Mouse (Mus musculus): ENCODE measurements around the gene Nod2.
A peak's percentile ranks its signal among the peaks of the same experiment; 100 is the strongest.

Gene Nod2

DNA sequence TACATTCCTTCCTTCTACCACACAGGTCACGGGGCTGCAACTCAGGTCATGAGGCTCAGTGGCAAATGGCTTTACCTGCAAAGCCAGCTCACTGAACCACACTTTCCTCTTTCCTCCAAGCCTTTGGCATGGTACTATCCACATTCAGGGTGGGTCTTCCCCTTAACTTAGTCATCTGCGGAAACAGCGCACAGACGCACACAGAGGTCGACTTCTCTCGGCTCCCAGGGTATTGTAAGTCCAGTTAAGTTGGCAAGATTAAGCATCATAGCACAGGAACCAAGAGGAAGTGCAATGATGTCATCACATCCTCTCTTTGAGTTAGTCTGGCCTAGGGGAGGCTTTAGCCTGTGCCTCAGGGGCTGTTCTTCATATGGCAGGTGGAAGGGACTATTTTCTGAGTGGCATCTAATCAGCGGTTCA, 13.8 kb upstream of the Nod2 start:
- DNase-seq = peak; percentile 74

- DNase-seq = peak; percentile 80
Measured at GRCm38 (mm10) chr8:88635474-88636397, 11.4 kb upstream of the Nod2 start, which contains the start of gene Snx20. Gene Snx20 (minus strand): TSS chr8:88636128.

DNA sequence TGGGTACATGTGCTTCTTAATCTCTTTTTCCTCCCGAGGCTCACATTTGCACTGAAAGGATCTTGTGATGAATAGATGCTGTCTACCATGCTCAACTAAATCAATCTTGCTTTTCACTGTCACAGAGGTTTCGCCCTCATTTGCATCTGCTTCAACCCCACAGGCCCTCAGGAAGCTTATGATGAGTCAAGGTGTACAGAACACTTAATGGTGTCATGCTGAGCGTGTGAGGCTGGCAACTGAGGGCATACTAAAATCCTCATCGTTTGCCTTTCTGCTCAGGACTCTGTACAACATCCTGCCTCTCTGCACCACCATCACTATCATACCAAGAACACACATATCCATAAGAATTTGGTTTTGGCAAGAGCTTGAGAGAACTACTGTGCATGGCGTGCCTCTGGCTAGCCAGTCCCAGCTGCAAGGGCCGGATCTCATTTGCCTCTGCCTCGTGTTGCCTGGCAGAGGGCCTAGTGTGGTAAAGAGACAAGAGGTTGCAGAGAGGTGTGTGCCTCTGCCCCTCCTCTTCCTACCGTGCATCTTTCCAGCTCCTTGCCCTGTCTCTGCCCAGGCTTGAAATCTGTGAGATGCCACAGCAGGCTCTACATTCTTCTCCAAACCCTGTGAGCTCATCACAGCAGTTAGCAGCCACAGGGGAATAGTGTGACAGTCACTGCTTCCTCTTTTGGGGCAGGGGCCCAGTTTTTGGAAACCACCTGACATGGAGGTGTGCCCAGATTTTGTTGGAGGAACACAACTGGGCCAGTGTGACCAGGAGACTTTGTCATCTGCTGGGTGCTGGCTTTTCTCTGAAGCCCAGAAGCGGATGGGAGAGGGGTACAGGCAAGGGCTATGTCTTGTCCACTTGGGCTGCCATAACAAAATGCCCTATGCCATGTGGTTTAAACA, 9.8 kb upstream of the Nod2 start:
- peak; percentile 53 for DNase-seq

DNA sequence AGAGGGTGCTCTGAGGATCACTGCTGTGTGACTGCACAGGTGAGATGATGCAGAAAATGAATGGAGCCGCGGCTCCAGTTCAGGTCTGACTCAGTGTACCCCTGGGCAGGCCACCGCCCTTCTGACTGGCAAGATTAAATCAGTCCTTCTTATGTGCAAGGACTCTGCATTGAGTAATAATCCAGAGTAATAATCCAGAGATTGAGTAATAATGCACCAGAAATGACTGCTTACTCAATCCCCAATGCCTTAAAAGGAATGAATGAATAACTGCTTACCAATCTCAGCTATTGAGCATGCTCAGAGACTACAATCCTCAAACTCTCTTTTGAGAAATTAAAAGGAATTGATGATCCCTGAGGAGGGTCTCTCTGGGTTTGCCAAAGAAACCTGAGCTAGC, 8.2 kb upstream of the Nod2 start:
- no peak for DNase-seq

DNA sequence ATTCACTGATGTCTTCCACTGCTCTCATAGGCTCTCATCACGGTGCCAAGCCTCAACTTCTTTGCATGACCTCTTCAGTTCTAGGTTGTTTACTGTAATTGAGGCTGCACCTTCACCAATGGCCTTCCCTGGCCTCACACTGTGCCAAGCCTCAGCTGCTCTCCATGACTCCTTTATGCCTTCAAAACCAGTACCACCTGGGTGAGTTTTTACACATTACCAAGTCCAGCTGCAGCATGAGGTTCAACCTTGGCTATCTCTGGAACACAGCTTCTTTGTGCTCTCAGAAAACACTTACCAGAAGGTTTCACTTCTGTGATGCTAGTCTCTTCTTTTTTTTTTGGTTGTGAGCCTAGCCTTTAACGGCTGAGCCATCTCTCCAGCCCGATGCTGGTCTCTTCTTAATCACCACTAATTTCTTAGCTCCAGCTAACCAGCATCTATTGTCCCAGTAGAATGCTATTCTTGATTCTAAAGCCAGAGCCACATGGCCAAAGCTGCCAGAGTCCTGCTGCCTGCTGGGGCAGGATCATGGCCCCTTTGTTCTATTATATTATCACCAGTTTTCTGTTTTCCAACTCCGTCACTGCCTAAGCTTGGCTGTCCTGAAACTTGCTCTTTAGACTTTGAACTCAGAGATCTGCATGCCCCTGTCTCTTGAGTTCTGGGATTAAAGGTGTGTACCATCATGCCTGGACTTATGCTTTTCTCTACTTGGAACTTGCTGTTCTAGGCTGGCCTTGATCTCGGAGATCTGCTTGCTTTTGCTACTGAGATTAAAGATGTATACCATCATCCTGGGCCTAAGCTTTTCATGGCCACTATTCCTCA, 4.2 kb upstream of the Nod2 start:
- DNase-seq = no peak

GRCm38 (mm10) chr8:88648322-88648721, 1.2 kb downstream of the Nod2 start:
- no peak for DNase-seq

DNA sequence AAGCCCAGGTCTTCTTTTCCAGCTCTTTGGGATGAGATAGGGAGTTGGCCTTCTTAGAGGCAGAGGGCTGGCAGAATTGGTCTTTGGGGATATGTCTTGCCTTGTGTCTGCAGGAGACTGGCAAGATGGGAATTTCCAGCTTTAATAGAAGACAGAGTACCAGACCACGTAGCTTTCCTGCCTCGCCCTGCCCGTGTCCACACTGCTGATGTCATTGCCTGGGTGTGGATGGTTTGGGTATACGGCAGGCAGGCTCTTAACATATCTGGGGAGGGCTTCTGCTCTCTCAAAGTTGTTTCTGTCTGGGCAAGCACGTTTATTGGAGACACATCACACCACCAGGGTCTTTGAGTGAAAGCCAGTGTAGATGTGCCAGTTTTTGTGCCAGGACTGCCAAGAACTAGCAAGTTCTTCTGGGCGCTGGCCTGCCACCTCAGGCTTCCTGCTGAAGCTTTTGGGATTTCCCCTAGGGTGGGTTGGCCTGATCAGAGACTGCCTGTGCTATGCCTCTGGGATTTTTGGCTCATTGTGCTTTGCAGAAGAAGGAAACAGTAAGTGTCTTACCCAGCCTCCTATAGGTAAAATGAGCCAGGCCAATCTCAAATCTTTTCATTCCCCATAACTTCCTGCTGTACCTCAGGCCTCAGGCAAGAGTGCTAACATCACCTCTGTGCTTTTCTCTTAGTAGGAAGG, 3.0 kb downstream of the Nod2 start:
- DNase-seq = peak; percentile 35

DNA sequence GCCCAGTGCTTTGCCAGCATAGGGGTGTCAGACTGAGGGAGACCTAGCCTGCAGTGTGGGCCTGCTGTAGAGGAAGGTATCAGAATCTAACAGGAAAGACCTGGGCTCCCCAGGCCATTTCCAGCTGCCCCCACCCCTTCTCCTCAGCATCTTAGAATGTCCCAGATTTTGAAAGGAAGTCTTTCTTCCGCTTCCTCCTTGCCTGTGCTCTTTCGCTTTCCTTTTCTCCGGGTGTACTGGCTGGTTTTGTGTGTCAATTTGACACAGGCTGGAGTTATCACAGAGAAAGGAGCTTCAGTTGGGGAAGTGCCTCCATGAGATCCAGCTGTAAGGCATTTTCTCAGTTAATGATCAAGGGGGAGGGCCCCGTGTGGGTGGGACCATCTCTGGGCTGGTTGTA, 4.0 kb downstream of the Nod2 start:
- peak; percentile 66 for DNase-seq

DNA sequence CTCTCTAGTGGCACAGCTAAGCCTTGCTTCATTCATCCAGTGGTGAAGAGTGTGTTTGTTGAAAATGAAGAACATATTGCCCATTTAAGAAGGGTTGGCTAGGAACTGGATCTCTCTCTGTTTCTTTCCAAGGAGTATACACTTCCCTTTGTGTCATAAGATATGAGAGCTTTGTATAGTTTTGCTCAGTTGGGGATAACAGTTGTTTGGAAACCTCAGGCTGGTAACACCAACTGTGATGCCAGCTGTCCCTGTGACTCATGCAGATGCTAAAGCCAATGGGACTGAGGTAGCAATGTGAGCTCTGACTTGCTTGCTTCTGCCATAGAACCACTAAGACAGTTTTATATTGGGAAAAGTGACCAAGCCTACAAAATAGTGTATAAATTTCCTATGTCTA, 8.2 kb downstream of the Nod2 start:
- no peak for DNase-seq

- DNase-seq = no peak
Measured at GRCm38 (mm10) chr8:88659873-88660272, 12.8 kb downstream of the Nod2 start.

DNA sequence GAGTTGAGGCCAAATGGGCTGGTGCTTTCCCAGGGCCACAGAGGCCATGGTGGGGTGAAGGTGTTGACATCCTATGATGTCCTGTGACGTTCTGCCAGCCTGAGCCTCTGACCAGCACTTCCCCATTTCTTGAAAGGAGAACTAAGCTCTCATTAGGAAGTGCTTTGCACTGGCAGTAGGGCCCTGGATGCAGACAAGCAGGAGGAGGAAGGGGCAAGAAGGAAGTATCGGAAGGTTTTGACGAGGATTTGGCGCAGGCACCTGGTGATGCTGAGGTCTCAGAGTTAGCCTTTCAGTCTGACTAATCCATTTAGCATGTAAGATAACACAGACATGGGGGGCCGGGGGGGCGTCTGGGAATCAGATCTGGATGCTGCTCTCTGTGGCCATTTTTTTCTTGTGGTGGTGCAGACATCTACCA, 15.3 kb downstream of the Nod2 start:
- peak; percentile 70 for DNase-seq

GRCm38 (mm10) chr8:88664121-88664520, 17.0 kb downstream of the Nod2 start:
- no peak for DNase-seq

DNA sequence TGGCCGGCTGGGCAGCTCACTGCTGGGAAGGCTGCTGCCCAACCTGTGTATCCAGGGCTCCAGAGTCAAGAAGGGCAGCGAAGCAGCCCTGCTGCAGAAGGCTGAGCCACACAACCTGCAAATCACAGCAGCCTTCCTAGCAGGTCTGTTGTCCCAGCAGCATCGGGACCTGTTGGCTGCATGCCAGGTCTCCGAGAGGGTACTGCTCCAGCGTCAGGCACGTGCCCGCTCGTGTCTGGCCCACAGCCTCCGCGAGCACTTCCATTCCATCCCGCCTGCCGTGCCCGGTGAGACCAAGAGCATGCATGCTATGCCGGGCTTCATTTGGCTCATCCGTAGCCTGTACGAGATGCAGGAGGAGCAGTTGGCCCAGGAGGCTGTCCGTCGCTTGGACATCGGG, 17.8 kb downstream of the Nod2 start:
- no peak for DNase-seq

DNA sequence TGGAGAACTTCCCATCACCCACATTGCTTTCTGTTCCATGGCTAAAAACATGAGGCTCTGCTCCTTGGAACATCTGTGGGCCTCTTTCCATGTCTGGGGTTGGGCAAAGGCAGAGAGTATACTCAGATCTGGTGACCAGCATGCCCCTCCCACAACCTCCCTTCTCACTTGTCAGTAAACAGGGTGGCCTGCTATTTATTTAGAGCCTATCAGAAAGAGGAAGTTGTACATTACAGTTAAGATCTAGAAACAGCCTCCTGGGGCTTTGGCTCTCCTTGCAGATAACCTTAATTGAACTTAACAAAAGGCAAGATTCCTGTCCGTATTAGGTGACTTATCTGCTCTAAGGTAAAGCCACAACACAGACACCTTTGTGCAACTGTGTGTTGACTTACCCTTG, 19.3 kb downstream of the Nod2 start:
- DNase-seq = peak; percentile 70

DNA sequence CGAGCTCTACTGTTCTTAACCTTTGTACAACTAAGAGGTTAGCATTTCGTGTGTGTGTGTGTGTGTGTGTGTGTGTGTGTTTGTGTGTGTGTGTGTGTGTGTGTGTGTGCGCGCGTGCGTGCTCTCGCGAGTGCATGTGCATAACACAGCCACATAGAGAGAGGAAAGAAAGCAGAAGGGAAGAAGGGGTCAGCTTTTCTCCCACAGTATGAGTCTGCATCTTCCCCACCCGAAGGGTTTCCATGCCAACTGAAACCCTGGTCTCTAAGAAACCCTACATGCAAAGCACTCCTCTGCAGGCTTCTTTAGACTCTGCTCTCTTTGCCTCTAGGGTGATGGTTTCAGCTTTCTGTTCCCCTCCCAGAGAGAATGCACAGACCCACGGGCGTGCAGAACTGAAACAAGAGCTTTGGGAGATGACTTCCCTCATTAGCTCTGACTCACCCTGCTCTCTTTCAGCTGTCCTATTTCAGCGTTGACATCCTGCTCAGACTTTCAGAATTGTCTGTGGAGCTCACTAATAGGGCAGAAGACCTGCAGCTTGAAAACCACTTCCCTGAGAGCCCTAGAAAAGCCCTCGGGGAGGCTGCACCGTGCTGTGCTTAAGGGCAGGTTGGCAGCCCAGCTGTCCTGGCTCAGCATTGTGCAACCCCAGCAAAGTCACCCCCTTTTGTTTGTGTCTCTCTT, 21.4 kb downstream of the Nod2 start:
- DNase-seq = peak; percentile 56

DNA sequence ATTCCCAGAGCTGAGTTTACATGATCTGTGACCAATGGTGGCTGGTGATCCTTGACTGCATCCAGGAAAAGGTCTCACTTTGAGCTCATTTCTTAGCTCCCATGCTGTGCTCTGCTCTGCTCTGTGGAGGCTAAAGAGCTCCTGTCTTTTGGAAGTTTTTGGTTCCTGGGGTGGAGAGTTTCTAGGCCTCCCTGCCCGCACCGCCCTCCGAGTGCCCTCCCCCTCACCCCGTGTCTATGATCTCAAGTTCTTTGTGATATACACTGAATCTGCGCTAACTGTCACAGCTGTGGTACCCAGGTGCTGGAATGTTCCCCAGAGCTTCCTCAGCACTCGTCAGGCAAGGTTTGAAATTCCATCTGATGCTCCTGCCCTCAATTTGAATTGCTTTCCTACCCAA, 23.7 kb downstream of the Nod2 start:
- DNase-seq = no peak

DNA sequence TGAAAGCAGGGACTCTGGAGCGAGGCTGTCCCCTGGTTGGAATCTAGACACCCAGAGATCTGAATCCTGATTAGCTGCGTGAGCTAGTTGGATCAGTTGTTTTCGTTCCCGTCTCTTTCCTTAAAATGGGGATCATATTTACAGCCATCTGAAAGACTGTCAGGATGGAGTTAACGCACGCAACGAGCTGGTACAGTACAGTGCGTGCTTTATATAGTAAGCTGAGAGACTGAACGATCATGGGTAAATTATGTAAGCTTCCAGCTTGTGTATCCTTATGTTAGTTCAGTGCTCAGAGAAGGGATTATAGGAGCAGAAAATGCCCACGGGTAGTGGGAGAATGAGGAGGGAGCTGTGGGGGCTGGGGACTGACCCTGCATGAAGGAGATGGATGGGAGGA, 24.5 kb downstream of the Nod2 start:
- no peak for DNase-seq

DNA sequence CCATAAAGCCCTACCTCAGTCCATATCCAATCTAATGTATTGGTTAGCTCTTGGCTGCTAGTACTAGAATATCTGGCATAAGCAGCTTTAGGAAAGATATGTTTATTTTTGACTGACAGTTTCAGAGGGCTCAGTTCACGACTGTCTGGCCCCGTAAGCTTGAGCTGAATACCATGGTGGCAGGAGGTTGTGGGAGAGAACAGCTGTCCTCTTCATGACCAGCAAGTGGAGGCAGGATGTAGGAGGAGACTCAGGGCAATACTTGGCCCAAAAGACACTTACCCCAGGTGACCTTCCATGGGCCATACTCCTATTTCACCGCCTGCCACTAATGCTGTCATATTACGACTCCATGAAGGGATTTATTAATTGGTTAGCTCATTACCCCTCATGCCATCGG, 26.7 kb downstream of the Nod2 start:
- DNase-seq = no peak

DNA sequence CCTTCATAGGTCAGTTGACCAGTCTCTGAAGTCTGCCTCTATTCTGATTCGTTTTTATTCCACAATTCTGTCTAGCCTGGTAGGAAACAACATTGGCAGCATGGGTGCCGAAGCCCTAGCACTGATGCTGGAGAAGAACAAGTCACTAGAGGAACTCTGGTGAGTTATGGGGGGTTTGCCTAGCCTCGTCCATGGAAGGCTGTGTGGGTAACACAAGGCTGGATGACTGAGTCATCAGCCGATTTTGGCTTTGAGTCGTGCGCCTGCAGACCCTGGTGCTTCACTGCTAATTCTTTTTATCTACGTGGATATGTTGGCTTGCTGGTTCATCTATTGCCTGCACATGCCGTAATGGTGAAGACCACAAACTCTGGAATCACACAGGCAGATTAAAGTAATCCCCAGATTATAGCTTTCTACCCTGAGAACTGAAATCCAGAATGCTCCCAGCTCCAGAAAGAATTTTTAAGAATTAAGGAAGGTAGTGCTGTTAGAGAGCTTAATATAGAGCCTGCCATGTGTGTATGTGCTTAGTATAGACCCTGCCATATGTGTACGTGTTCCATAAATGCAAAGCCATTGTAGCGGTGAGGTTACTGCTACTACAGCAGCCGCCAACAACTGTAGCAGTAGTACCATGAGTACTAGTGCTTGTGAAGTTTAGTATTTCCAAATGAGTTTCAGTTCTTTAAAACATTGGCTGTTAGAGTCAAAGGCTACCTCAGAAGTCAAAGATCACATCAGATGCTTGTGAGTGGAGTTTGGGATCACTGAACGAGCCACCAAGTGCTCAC, 28.5 kb downstream of the Nod2 start:
- DNase-seq = no peak

- DNase-seq = no peak
Measured at GRCm38 (mm10) chr8:88677071-88677470, 30.0 kb downstream of the Nod2 start.

- no peak for DNase-seq
Measured at GRCm38 (mm10) chr8:88680566-88680965, 33.5 kb downstream of the Nod2 start.
